Mouse (Mus musculus) hindbrain, embryonic 14.5 days (tissue): ENCODE measurements around the gene Mical1. TPM values are rescaled to one million over a fixed set of nuclear protein-coding genes. Genes with fewer than 3 reads are reported as not detected.

Experiments used
- ATAC-seq: fragments of 200-750 bp; cut with Nextera tagmentation; 2 replicates; pipeline ENCODE4 v1.8.0; 2017; ENCODE audit warnings: moderate number of reproducible peaks, mild to moderate bottlenecking, moderate TSS enrichment, moderate library complexity; ENCODE audit not compliant: low FRiP score
- DNase-seq: peaks from one replicate; pipeline ENCODE4 v3.0.0-alpha.2; 2015; ENCODE audit warnings: low spot score
- H3K27ac ChIP-seq: fragments of 300-500 bp; sonication (generic); 2 replicates; pipeline ENCODE4 v1.5.1; 2014; ENCODE audit warnings: mild to moderate bottlenecking, moderate library complexity
- H3K27me3 ChIP-seq: fragments of 300-500 bp; sonication (generic); 2 replicates; pipeline ENCODE4 v1.6.1; 2014; ENCODE audit warnings: mild to moderate bottlenecking, low read length, mixed read lengths; ENCODE audit not compliant: control insufficient read depth, insufficient read depth
- H3K36me3 ChIP-seq: fragments of 300-500 bp; sonication (generic); replicated peaks from 2 replicates; pipeline ENCODE4 v1.6.1; 2014; ENCODE audit not compliant: control insufficient read depth, insufficient read depth
- H3K4me1 ChIP-seq: fragments of 300-500 bp; sonication (generic); replicated peaks from 2 replicates; pipeline ENCODE4 v1.6.1; 2014; ENCODE audit warnings: antibody characterized with exemption, low read length, mixed read lengths; ENCODE audit not compliant: control insufficient read depth, insufficient read depth
- H3K4me2 ChIP-seq: fragments of 300-500 bp; sonication (generic); replicated peaks from 2 replicates; pipeline ENCODE4 v1.6.1; 2014; ENCODE audit warnings: mild to moderate bottlenecking, moderate library complexity
- H3K4me3 ChIP-seq: fragments of 300-500 bp; sonication (generic); replicated peaks from 2 replicates; pipeline ENCODE4 v1.5.1; 2014; ENCODE audit warnings: mild to moderate bottlenecking, low read length
- H3K9ac ChIP-seq: fragments of 300-500 bp; sonication (generic); 2 replicates; pipeline ENCODE4 v1.6.1; 2014
- H3K9me3 ChIP-seq: fragments of 300-500 bp; sonication (generic); 2 replicates; pipeline ENCODE4 v1.6.1; 2016; ENCODE audit warnings: low read length; ENCODE audit not compliant: control insufficient read depth
- WGBS: fragments of 180-500 bp; shearing (Covaris S2); extraction: QIAGEN DNeasy Blood & Tissue Kit; methylation state at CpG from one replicate; pipeline ENCODE4 v1.1.7; 2014; 5-methylcytosine and 5-hydroxymethylcytosine counted together
- polyA plus RNA-seq: library from polyadenylated mRNA; unstranded; fragments of >200 nt; fragmentation: Nextera tagmentation; extraction: Ambion mirVana; gene quantifications from 2 replicates; pipeline ENCODE4 v1.2.1, GENCODE M21; 2014

Mical1 gene
- polyA plus RNA-seq, 1 experiment from 2014 or later = 22.8 TPM

DNA sequence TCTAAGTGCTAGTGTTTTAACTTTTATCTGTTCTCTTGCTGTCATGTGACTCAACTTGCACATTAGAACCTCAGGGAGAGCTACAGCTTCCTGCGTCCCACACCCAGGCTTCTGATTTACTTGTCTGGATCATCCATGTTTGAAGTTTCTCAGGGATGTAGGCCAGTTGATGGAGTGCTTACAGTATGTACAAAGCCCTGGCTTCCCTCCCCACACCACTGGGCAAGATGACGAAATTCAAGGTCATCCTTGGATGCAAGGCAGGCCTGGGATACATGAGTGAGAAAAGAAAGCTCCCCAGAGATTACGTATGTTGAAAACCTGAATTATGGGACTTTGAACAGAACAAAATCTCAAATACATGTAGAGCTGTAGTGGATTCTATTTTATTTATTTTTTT lies 23.3 kb upstream of the Mical1 start:
- no peak for ATAC-seq
- 93% methylated on average over 3 of the region's 3 CpGs for WGBS

DNA sequence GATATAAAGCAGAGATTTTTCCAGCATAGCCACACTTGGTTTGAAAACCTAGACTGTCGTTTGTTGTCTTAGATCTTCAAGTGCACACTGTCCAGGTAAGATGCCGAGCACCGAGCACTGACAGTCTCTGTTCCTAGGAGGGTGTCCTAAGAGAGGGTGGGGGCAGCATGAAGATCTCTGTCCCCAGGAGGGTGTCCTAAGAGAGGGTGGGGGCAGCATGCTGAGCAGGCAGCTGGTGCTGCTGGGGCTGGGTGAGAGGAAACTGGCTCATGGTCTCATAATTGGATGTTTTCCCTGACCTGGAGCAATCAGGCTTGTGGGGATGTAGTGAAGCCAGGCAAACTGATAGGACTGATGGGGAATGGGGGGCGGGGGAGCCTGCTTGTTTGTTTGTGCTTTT lies 16.1 kb upstream of the Mical1 start:
- Histone ChIP-seq H3K36me3 (peaks cover 61% of the 10 kb centered on the region), H3K4me2 (no peak overlapping the region), H3K4me1 (no peaks in the 10 kb centered on the region; the same call in 1 of the 2 replicates), H3K9me3 (no peaks in the 10 kb centered on the region), H3K27ac (no peak overlapping the region), H3K4me3 (no peak overlapping the region), H3K27me3 (no peaks in the 10 kb centered on the region), H3K9ac (no peak overlapping the region)
- ATAC-seq = no peak
- DNase-seq = no peak
- WGBS = 91% methylated on average over 4 of the region's 4 CpGs

More for the DNA sequence above, 23.3 kb upstream of the Mical1 start:
- Histone ChIP-seq H3K27me3 (no peaks in the 10 kb centered on the region), H3K9ac (no peak overlapping the region), H3K36me3 (peaks cover 39% of the 10 kb centered on the region), H3K9me3 (no peaks in the 10 kb centered on the region), H3K4me3 (no peak overlapping the region), H3K4me1 (peaks cover 18% of the 10 kb centered on the region), H3K27ac (no peak overlapping the region), H3K4me2 (no peak overlapping the region)
- DNase-seq = no peak

DNA sequence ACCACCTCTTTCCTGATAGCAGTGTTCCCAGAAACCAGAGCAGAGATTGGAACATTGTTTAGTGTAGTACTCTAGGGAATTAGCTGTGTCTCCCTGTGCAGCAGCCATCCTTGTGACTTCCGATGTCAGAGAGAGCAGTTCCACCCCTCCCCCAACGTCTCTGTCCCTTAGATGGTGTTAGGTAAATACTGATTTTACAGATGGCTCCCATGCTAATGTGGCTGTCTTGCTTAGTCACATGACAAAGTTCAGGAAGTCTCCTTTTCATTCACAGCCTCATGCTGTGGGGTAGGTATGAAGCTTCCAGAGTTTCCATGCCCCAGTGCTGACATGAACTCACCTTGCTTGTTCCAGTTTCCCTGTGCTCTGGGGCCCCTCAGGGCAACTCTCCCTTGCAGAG lies 15.6 kb upstream of the Mical1 start:
- Histone ChIP-seq H3K36me3 (peaks cover 59% of the 10 kb centered on the region), H3K4me2 (no peak overlapping the region), H3K27me3 (no peaks in the 10 kb centered on the region), H3K9me3 (no peaks in the 10 kb centered on the region), H3K4me1 (no peaks in the 10 kb centered on the region; the same call in 1 of the 2 replicates), H3K4me3 (no peak overlapping the region), H3K9ac (no peak overlapping the region), H3K27ac (no peak overlapping the region)
- DNase-seq (no peak), ATAC-seq (no peak)
- WGBS = 39% methylated on average over 2 of the region's 2 CpGs

DNA sequence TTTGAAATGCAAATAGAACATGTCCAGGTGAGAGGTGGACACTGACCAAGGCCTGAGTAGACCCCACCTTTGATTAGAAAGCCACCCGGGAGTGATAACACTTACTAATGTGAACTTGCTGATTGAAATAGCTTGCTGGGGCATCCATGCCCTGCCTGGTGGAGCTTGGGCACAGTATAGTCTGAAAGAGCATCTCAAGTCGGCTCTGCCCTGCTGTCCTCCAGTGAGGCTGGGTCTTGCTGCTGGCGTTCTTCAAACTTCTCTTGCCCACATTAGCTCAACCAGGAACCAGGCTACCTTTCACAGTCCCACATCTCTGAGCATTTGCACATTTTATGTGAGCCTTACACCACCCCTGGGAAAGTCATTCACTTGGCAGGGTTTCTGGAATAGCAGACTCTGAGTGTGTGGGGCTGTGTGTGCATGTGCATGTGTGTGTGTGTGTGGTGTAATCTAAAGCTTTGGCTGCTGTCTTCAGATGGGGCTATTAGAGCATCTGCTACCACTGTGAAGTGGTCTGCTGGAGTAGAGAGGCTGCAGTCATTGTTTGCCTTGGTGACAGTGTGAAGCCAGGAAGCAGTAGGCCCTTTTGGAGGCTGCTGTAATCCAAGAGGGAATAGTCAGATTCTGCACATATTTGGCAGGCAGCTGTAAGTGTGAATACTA lies 14.9 kb upstream of the Mical1 start:
- WGBS = 87% methylated on average over 3 of the region's 3 CpGs
- H3K4me1 ChIP-seq = no peaks in the 10 kb centered on the region; the same call in 1 of the 2 replicates
- H3K4me3 ChIP-seq = no peak overlapping the region
- H3K36me3 ChIP-seq = peaks cover 59% of the 10 kb centered on the region
- H3K9me3 ChIP-seq = no peaks in the 10 kb centered on the region
- no peak overlapping the region for H3K4me2 ChIP-seq
- no peak for DNase-seq
- no peaks in the 10 kb centered on the region for H3K27me3 ChIP-seq
- no peak overlapping the region for H3K9ac ChIP-seq
- ATAC-seq = no peak
- no peak overlapping the region for H3K27ac ChIP-seq

DNA sequence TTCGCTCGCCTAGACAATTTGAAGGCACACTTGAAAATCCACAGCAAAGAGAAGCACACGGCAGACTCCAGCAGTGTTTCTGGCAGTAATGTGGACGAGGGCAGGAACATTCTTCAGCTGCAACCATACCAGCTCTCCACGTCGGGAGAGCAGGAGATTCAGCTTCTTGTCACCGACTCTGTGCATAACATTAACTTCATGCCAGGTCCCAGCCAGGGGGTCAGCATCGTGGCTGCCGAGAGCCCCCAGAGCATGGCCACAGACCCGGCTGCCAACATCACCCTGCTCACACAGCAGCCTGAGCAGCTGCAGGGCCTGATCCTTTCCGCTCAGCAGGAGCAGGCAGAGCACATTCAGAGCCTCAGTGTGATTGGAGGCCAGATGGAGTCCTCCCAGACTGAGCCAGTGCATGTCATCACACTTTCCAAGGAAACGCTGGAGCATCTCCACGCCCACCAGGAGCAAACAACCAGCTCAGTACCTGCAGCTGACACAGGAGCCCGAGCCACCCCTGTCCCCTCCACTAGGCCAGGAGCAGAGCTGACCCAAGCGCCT lies 11.6 kb upstream of the Mical1 start:
- DNase-seq (no peak), ATAC-seq (peak; percentile 27; the same call in 1 of the 2 replicates)
- Histone ChIP-seq H3K4me2 (no peak overlapping the region), H3K27me3 (no peaks in the 10 kb centered on the region), H3K27ac (no peak overlapping the region), H3K9ac (no peak overlapping the region), H3K4me3 (no peak overlapping the region), H3K36me3 (peaks cover 38% of the 10 kb centered on the region), H3K4me1 (no peaks in the 10 kb centered on the region; the same call in 1 of the 2 replicates), H3K9me3 (no peaks in the 10 kb centered on the region)
- 31% methylated on average over 15 of the region's 15 CpGs for WGBS

DNA sequence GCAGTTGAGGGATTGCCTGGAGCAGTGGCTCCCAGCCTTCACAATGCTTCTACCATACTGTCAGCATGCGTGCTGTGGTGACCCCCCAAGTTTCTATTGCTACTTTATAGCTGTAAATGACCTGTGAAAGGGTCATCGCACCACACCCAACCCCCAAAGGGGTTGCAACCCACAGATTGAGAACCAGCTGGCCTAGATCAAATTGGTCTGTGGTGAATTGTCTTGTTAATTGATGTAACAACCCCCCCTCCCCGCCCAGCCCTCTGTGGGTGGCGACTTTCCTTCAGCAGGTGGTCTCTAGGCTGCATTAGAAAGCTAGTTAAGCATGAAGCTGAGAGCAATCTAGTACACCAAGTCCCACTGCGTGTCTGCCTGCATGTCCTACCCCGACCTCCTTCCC lies 8.8 kb upstream of the Mical1 start:
- Histone ChIP-seq H3K9me3 (no peaks in the 10 kb centered on the region), H3K4me1 (no peaks in the 10 kb centered on the region), H3K27ac (no peak overlapping the region), H3K36me3 (peaks cover 32% of the 10 kb centered on the region), H3K4me2 (no peak overlapping the region), H3K9ac (no peak overlapping the region), H3K4me3 (no peak overlapping the region), H3K27me3 (no peaks in the 10 kb centered on the region)
- DNase-seq = no peak
- WGBS = 23% methylated on average over 6 of the region's 6 CpGs
- ATAC-seq = no peak

DNA sequence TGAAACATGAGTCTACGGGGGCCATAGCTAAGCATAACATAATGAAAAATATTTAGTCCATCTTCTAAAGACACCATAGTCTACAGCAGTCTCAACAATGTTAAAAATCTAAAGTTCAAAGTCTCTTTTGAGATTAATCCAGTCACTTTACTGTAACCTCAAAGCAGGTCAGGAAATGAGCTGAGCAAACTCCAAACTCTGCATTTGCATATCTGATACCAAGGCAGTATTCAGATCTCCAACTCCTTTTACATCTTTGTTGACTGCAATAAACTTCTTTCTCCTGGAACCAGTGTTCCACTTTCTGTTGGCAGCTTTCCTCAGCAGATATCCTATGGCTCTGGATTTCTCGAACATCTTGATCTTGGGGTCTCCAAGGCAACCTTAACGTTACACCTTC lies 5.4 kb upstream of the Mical1 start:
- WGBS = 88% methylated on average over 3 of the region's 3 CpGs
- Histone ChIP-seq H3K4me1 (0 out of 2 replicates have a peak, but pooled peaks cover under 1% of the 10 kb centered on the region), H3K4me3 (no peak overlapping the region), H3K9ac (no peak overlapping the region), H3K27ac (no peak overlapping the region), H3K9me3 (no peaks in the 10 kb centered on the region), H3K4me2 (no peak overlapping the region), H3K36me3 (peaks cover 13% of the 10 kb centered on the region), H3K27me3 (no peaks in the 10 kb centered on the region)
- no peak for DNase-seq
- ATAC-seq = no peak

DNA sequence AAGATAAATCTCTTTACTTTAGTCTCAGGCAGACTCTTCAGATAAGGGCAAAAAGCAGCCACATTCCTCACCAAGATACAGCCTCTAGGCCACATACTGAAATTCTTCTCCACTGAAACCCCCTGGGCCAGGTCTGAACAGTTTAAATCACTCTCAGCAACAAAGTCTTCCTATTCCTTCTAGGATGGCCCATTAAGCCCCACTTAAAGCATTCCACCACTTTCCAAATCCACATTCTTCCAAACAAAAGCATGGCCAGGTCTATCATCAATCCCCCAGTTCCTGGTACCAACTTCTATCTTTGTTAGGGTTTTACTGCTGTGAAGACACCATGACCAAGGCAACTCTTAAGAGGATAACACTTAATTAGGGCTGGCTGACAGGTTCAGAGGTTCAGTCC lies 3.6 kb upstream of the Mical1 start:
- Histone ChIP-seq H3K4me1 (peaks cover 13% of the 10 kb centered on the region; the same call in 1 of the 2 replicates), H3K27me3 (no peaks in the 10 kb centered on the region), H3K9me3 (no peaks in the 10 kb centered on the region), H3K9ac (no peak overlapping the region), H3K27ac (no peak overlapping the region), H3K4me2 (no peak overlapping the region), H3K36me3 (no peaks in the 10 kb centered on the region), H3K4me3 (no peak overlapping the region)
- no peak for ATAC-seq
- DNase-seq = no peak

- no peaks in the 10 kb centered on the region for H3K9me3 ChIP-seq
- no peak overlapping the region for H3K4me2 ChIP-seq
- no peak overlapping the region for H3K4me3 ChIP-seq
- no peaks in the 10 kb centered on the region for H3K27me3 ChIP-seq
- no peak overlapping the region for H3K27ac ChIP-seq
- DNase-seq = no peak
- H3K36me3 ChIP-seq = no peaks in the 10 kb centered on the region
- H3K9ac ChIP-seq = no peak overlapping the region
- WGBS = 74% methylated on average over 5 of the region's 5 CpGs
- H3K4me1 ChIP-seq = peaks cover 13% of the 10 kb centered on the region; the same call in 1 of the 2 replicates
- no peak for ATAC-seq
Observed at GRCm38 (mm10) chr10:41472962-41473481, 3.1 kb upstream of the Mical1 start.
